Mouse (Mus musculus) hindbrain, embryonic 16.5 days (tissue): ENCODE measurements around the gene Sh2d1b1. TPM values are rescaled to one million over a fixed set of nuclear protein-coding genes. Genes with fewer than 3 reads are reported as not detected.

ENCODE experiments used
- ATAC-seq: fragments of 200-750 bp; cut with Nextera tagmentation; 2 replicates; pipeline ENCODE4 v1.8.0; 2017; ENCODE audit warnings: moderate TSS enrichment, moderate library complexity
- H3K27ac ChIP-seq: fragments of 300-500 bp; sonication (generic); 2 replicates; pipeline ENCODE4 v1.5.1; 2014; ENCODE audit warnings: low read depth, mild to moderate bottlenecking, control low read depth, low read length, moderate library complexity
- H3K27me3 ChIP-seq: fragments of 300-500 bp; sonication (generic); replicated peaks from 2 replicates; pipeline ENCODE4 v1.6.1; 2014; ENCODE audit warnings: low read length; ENCODE audit not compliant: control insufficient read depth, insufficient read depth
- H3K36me3 ChIP-seq: fragments of 300-500 bp; sonication (generic); 2 replicates; pipeline ENCODE4 v1.6.1; 2014; ENCODE audit warnings: mild to moderate bottlenecking, low read length, moderate library complexity, mixed read lengths; ENCODE audit not compliant: control insufficient read depth, insufficient read depth
- H3K4me1 ChIP-seq: fragments of 300-500 bp; sonication (generic); 2 replicates; pipeline ENCODE4 v1.6.1; 2014; ENCODE audit warnings: low read depth, low read length; ENCODE audit not compliant: control insufficient read depth, insufficient read depth
- H3K4me2 ChIP-seq: fragments of 300-500 bp; sonication (generic); 2 replicates; pipeline ENCODE4 v1.6.1; 2014; ENCODE audit warnings: mild to moderate bottlenecking, low read length, control low read depth, moderate library complexity
- H3K4me3 ChIP-seq: fragments of 300-500 bp; sonication (generic); 2 replicates; pipeline ENCODE4 v1.5.1; 2014; ENCODE audit warnings: mild to moderate bottlenecking, low read length, control low read depth, moderate library complexity
- H3K9ac ChIP-seq: fragments of 300-500 bp; sonication (generic); 2 replicates; pipeline ENCODE4 v1.6.1; 2014; ENCODE audit warnings: low read depth, mild to moderate bottlenecking, control low read depth, low read length, moderate library complexity
- H3K9me3 ChIP-seq: fragments of 300-500 bp; sonication (generic); 2 replicates; pipeline ENCODE4 v1.6.1; 2014; ENCODE audit warnings: mild to moderate bottlenecking, low read length, moderate library complexity; ENCODE audit not compliant: control insufficient read depth
- WGBS: fragments of 180-500 bp; shearing (Covaris S2); extraction: QIAGEN DNeasy Blood & Tissue Kit; methylation state at CpG from one replicate; pipeline ENCODE4 v1.1.7; 2014; 5-methylcytosine and 5-hydroxymethylcytosine counted together
- polyA plus RNA-seq: library from polyadenylated mRNA; unstranded; fragments of >200 nt; fragmentation: Nextera tagmentation; extraction: Ambion mirVana; gene quantifications from 2 replicates; pipeline ENCODE4 v1.2.1, GENCODE M21; 2015

The Sh2d1b1 gene
- polyA plus RNA-seq, 1 experiment from 2014 or later: not detected

DNA sequence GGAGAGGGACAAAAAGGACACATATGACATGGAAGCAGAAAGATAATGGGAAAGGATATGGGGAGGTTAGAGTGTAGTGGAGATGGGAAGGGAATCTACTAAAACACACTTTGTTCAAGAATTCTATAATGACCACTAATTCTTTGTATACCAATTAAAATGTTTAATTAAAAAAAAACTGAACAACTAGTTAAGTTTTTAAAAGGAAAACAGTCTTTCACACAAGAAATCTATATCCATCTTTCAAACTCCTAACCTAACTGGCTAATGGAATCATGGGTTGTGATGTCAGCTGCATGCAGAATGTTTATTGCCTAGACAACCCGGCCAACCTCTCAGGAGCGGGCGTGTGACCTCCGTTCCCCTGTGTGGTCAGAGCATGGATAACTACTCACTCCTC, 31.4 kb downstream of the Sh2d1b1 start, which contains the start of gene Spata46:
TSS of gene Spata46 (plus strand) at position 301 of the 400 bp plus-strand sequence.
- 84% methylated on average over 4 of the region's 4 CpGs for WGBS
- H3K9me3 ChIP-seq: no peaks in the 10 kb centered on the region
- H3K4me2 ChIP-seq: no peak within 1 kb of the TSS
- no peak within 1 kb of the TSS for H3K9ac ChIP-seq
- H3K36me3 ChIP-seq: no peaks in the 10 kb centered on the region
- no peak within 1 kb of the TSS for H3K4me3 ChIP-seq
- H3K4me1 ChIP-seq: no peaks in the 10 kb centered on the region
- H3K27ac ChIP-seq: no peak within 1 kb of the TSS
- no peak for ATAC-seq
- no peaks in the 10 kb centered on the region for H3K27me3 ChIP-seq

DNA sequence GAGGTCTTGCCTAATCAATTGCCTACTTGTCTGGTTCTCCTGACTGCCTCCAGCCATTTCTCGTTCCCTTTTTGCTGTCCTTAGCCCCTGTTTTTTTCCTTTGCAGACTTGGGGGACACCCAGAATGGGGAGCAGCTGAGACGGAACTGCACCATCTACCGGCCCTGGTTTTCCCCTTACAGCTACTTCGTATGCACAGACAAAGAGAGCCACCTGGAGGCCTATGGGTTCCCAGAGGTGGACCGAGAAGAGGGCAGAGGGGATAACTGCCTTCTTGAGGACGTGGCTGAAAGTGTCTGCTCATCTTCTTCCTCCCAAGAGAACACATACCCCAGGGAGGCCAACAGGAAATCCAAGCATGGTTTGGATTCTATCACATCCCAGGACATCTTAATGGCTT, 34.3 kb downstream of the Sh2d1b1 start:
- Histone ChIP-seq H3K4me1 (no peaks in the 10 kb centered on the region), H3K4me3 (no peak overlapping the region), H3K27me3 (no peaks in the 10 kb centered on the region), H3K36me3 (no peaks in the 10 kb centered on the region), H3K4me2 (no peak overlapping the region), H3K9me3 (no peaks in the 10 kb centered on the region), H3K27ac (no peak overlapping the region), H3K9ac (no peak overlapping the region)
- 86% methylated on average over 6 of the region's 6 CpGs for WGBS
- no peak for ATAC-seq

DNA sequence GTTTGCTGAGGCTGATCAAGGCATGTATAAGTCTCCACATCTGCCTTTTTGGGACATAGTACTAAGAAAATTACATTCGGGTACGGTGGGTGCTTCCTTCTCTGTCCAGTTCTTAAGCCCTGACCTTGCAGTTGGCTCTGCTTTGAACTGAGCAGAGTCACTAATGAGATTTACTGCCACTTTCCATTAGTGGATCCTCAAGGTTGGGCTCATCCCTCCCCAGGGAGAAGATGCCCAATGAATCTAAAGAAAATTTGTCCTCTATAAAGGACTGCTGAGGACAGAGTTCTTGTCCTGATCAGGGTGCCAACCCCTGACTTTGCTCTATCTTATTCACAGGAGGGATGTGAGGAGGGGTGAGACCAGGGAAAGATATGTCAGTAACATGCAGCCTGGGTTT, 44.9 kb downstream of the Sh2d1b1 start:
- no peak overlapping the region for H3K27ac ChIP-seq
- H3K9me3 ChIP-seq: no peaks in the 10 kb centered on the region
- ATAC-seq: no peak
- no peaks in the 10 kb centered on the region for H3K27me3 ChIP-seq
- H3K9ac ChIP-seq: no peak overlapping the region
- H3K4me3 ChIP-seq: no peak overlapping the region
- no peaks in the 10 kb centered on the region for H3K4me1 ChIP-seq
- H3K4me2 ChIP-seq: no peak overlapping the region
- peaks cover 6% of the 10 kb centered on the region; the same call in 1 of the 2 replicates for H3K36me3 ChIP-seq
- WGBS: 83% methylated on average over 2 of the region's 2 CpGs

DNA sequence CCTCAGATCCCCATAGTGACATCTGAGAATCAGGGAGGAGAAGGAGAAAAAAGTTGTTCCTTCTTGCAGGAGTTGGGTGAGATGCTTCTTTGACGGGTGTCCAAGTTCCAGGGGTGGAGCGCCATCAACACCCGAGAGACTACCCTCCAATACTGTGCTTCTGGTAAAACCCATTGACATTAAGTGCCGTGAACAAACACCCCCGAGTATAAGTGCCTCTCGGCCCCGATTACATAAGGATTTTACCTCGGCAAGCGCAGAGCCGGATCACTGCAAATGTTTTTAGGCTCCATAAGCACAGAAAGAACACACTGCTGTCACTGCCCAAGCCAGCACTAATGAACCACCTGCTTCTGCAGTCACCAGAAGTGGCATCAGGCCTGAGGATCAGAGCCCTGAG, 45.9 kb downstream of the Sh2d1b1 start:
- ATAC-seq: no peak
- 91% methylated on average over 10 of the region's 10 CpGs for WGBS
- H3K4me1 ChIP-seq: no peaks in the 10 kb centered on the region

DNA sequence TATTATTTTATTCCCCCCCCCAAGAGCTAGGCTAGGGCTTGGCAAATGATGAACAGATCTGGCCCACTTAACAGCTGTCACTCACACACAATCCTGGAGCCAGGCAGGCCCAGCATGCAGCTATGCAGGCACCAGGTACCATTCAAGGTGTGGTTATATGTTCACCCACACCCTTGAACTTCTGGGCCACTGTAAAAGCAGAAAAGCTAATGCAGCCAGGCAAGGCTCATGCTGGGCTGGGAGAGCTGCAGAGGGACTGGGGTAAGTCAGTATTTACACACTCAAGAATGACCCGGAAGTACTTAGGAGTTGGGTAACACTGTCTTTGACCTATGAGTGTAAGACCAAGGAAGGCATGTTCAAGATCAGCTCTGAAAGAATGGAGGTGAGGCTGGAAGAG, 47.2 kb downstream of the Sh2d1b1 start:
- Histone ChIP-seq H3K27me3 (no peaks in the 10 kb centered on the region), H3K9me3 (no peaks in the 10 kb centered on the region), H3K4me1 (no peaks in the 10 kb centered on the region), H3K9ac (no peak overlapping the region), H3K4me2 (no peak overlapping the region), H3K36me3 (peaks cover 7% of the 10 kb centered on the region), H3K27ac (no peak overlapping the region), H3K4me3 (no peak overlapping the region)
- ATAC-seq: no peak
- WGBS: 86% methylated on average over 1 of the region's 1 CpGs

More for the DNA sequence above, 45.9 kb downstream of the Sh2d1b1 start:
- Histone ChIP-seq H3K4me2 (no peak overlapping the region), H3K4me3 (no peak overlapping the region), H3K27ac (no peak overlapping the region), H3K27me3 (no peaks in the 10 kb centered on the region), H3K36me3 (peaks cover 6% of the 10 kb centered on the region; the same call in 1 of the 2 replicates), H3K9ac (no peak overlapping the region), H3K9me3 (no peaks in the 10 kb centered on the region)

DNA sequence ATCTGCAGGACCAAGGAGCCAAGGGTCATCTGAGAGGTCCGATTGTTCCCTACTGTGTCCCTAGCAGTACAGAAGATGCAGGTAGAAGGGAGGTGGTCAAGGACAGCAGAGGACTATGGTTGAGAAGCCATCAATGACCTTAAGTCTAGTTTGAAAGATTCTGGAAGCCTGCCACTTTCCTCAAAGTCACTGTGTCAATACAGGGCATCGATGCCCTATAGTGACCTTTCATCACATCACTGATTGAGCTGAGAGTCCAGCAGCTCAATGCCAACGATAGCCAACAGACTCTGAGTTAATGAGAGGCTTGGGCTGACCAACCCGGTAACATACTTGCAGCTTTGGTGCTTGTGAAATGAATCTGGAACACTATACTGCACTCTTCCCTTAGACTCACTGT, 48.2 kb downstream of the Sh2d1b1 start:
- no peak overlapping the region for H3K9ac ChIP-seq
- no peak overlapping the region for H3K27ac ChIP-seq
- WGBS: 87% methylated on average over 4 of the region's 4 CpGs
- H3K4me2 ChIP-seq: no peak overlapping the region
- H3K4me1 ChIP-seq: no peaks in the 10 kb centered on the region
- no peak for ATAC-seq
- H3K27me3 ChIP-seq: no peaks in the 10 kb centered on the region
- H3K4me3 ChIP-seq: no peak overlapping the region
- H3K36me3 ChIP-seq: peaks cover 4% of the 10 kb centered on the region
- no peaks in the 10 kb centered on the region for H3K9me3 ChIP-seq

DNA sequence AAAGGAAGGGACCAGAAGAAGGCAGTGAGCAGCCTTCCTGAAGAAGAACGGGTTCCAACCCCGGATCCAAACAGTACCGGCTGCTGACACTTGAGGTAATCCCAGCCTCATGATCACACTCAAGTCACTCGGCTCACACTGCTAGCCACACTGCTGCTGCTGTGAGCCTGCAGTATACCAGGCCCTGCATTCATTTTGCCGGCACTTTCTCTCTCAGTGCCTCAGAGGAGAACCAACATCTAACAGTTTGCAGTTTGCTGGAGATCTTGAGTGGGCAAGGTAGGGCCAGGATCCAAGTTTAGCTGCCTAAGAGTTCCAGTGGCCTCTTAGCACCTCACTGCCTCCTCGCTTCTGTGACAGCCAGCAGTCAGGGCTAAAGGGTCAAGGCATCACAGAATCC, 54.8 kb downstream of the Sh2d1b1 start:
- no peak overlapping the region for H3K4me3 ChIP-seq
- no peak overlapping the region for H3K9ac ChIP-seq
- no peaks in the 10 kb centered on the region for H3K4me1 ChIP-seq
- no peak for ATAC-seq
- H3K9me3 ChIP-seq: no peaks in the 10 kb centered on the region
- no peaks in the 10 kb centered on the region for H3K27me3 ChIP-seq
- H3K27ac ChIP-seq: no peak overlapping the region
- peaks cover 4% of the 10 kb centered on the region; the same call in 1 of the 2 replicates for H3K36me3 ChIP-seq
- WGBS: 71% methylated on average over 6 of the region's 6 CpGs
- H3K4me2 ChIP-seq: no peak overlapping the region

DNA sequence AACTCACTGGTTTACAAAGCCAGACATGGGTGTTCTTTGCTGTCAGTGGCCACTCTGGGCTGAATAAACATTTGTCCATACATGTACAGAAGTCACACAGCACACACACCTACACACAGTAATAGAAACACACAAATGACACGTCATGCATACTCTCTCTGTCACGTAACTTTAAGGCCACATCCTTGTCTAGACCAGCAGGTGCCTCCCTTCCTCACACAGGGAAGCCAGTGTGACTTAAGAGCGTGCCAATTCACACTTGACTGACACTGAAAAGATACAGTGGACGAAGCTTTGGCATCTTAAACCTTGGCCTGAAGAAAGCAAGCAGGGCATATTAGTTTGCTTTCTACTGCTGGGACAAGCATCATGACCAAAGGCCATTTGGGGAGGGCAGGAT, 55.7 kb downstream of the Sh2d1b1 start:
- WGBS: 75% methylated on average over 4 of the region's 4 CpGs
- Histone ChIP-seq H3K9me3 (no peaks in the 10 kb centered on the region), H3K4me3 (no peak overlapping the region), H3K4me2 (no peak overlapping the region), H3K27me3 (no peaks in the 10 kb centered on the region), H3K27ac (no peak overlapping the region), H3K36me3 (peaks cover 4% of the 10 kb centered on the region; the same call in 1 of the 2 replicates), H3K4me1 (no peaks in the 10 kb centered on the region), H3K9ac (no peak overlapping the region)
- ATAC-seq: no peak
